Mouse (Mus musculus): Measurements from ENCODE around the gene Il11ra1. TPM values are rescaled to one million over a fixed set of nuclear protein-coding genes. Genes with fewer than 3 reads are reported as not detected.

Il11ra1 gene
- polyA plus RNA-seq, 1 experiment from 2014 or later: 73.7 TPM

- Histone ChIP-seq H3K4me3 (ENCODE audit: low read depth, low read length) (no peak overlapping the region), H3K9me3 (ENCODE audit: control insufficient read depth, low read length) (no peaks in the 10 kb centered on the region), H3K9ac (ENCODE audit: low read length) (no peak overlapping the region), H3K36me3 (ENCODE audit: control insufficient read depth, insufficient read depth, low read length) (peaks cover 12% of the 10 kb centered on the region), H3K27ac (replicated peaks) (no peak overlapping the region), H3K4me1 (replicated peaks; ENCODE audit: control insufficient read depth, insufficient read depth) (peaks cover 8% of the 10 kb centered on the region), H3K27me3 (ENCODE audit: control insufficient read depth, insufficient read depth, low read length) (no peaks in the 10 kb centered on the region), H3K4me2 (replicated peaks; ENCODE audit: low read depth) (no peak overlapping the region)
- WGBS: 83% methylated on average over 5 of the region's 5 CpGs
- ATAC-seq (ENCODE audit: low FRiP score, low TSS enrichment): no peak
- TF ChIP-seq EP300 (optimal IDR thresholded peaks at IDR 0.05): no peak
- peak; percentile 74 for TF ChIP-seq CTCF (IDR thresholded peaks at IDR 0.05; ENCODE audit: low read depth)
- DNase-seq (ENCODE audit: low spot score): no peak
Observed at GRCm38 (mm10) chr4:41715596-41715995, 15.8 kb downstream of the Il11ra1 start.

GRCm38 (mm10) chr4:41716834-41717233 lies 17.0 kb downstream of the Il11ra1 start:
- ATAC-seq (ENCODE audit: low FRiP score, low TSS enrichment) (no peak), DNase-seq (ENCODE audit: low spot score) (no peak)
- TF ChIP-seq CTCF (IDR thresholded peaks at IDR 0.05; ENCODE audit: low read depth) (no peak), EP300 (optimal IDR thresholded peaks at IDR 0.05) (no peak)
- Histone ChIP-seq H3K27me3 (ENCODE audit: control insufficient read depth, insufficient read depth, low read length) (no peaks in the 10 kb centered on the region), H3K9ac (ENCODE audit: low read length) (no peak overlapping the region; the same call in 1 of the 2 replicates), H3K36me3 (ENCODE audit: control insufficient read depth, insufficient read depth, low read length) (peaks cover 12% of the 10 kb centered on the region), H3K27ac (replicated peaks) (no peak overlapping the region), H3K9me3 (ENCODE audit: control insufficient read depth, low read length) (no peaks in the 10 kb centered on the region), H3K4me1 (replicated peaks; ENCODE audit: control insufficient read depth, insufficient read depth) (peaks cover 7% of the 10 kb centered on the region), H3K4me3 (ENCODE audit: low read depth, low read length) (no peak overlapping the region), H3K4me2 (replicated peaks; ENCODE audit: low read depth) (no peak overlapping the region)
- 63% methylated on average over 6 of the region's 6 CpGs for WGBS

GRCm38 (mm10) chr4:41722918-41723351 lies 23.1 kb downstream of the Il11ra1 start, which contains the start of gene Dctn3:
Dctn3 (minus strand) TSS chr4:41723170.
- ATAC-seq (ENCODE audit: low FRiP score, low TSS enrichment) (peak; percentile 97), DNase-seq (ENCODE audit: low spot score) (peak; percentile 88)
- TF ChIP-seq EP300 (optimal IDR thresholded peaks at IDR 0.05) (no peak), CTCF (IDR thresholded peaks at IDR 0.05; ENCODE audit: low read depth) (no peak)
- Histone ChIP-seq H3K4me3 (ENCODE audit: low read depth, low read length) (peak within 1 kb of the TSS; percentile 89), H3K36me3 (ENCODE audit: control insufficient read depth, insufficient read depth, low read length) (peaks cover 9% of the 10 kb centered on the region; the same call in 1 of the 2 replicates), H3K27me3 (ENCODE audit: control insufficient read depth, insufficient read depth, low read length) (peaks cover 7% of the 10 kb centered on the region), H3K4me2 (replicated peaks; ENCODE audit: low read depth) (peak within 1 kb of the TSS; percentile 84), H3K4me1 (replicated peaks; ENCODE audit: control insufficient read depth, insufficient read depth) (no peaks in the 10 kb centered on the region; the same call in 1 of the 2 replicates), H3K27ac (replicated peaks) (no peak within 1 kb of the TSS), H3K9ac (ENCODE audit: low read length) (peak within 1 kb of the TSS; percentile 89), H3K9me3 (ENCODE audit: control insufficient read depth, low read length) (no peaks in the 10 kb centered on the region)
- under 1% methylated on average over 27 of the region's 27 CpGs for WGBS

GRCm38 (mm10) chr4:41726826-41727621 lies 27.2 kb downstream of the Il11ra1 start:
- Histone ChIP-seq H3K4me3 (ENCODE audit: low read depth, low read length) (no peak overlapping the region), H3K27ac (replicated peaks) (no peak overlapping the region), H3K27me3 (ENCODE audit: control insufficient read depth, insufficient read depth, low read length) (peaks cover 16% of the 10 kb centered on the region), H3K9ac (ENCODE audit: low read length) (no peak overlapping the region), H3K9me3 (ENCODE audit: control insufficient read depth, low read length) (no peaks in the 10 kb centered on the region), H3K4me2 (replicated peaks; ENCODE audit: low read depth) (no peak overlapping the region), H3K4me1 (replicated peaks; ENCODE audit: control insufficient read depth, insufficient read depth) (no peaks in the 10 kb centered on the region), H3K36me3 (ENCODE audit: control insufficient read depth, insufficient read depth, low read length) (no peaks in the 10 kb centered on the region)
- TF ChIP-seq CTCF (IDR thresholded peaks at IDR 0.05; ENCODE audit: low read depth): no peak
- no peak for TF ChIP-seq EP300 (optimal IDR thresholded peaks at IDR 0.05)
- no peak for DNase-seq (ENCODE audit: low spot score)
- ATAC-seq (ENCODE audit: low FRiP score, low TSS enrichment): no peak
- 21% methylated on average over 20 of the region's 20 CpGs for WGBS

- Histone ChIP-seq H3K36me3 (ENCODE audit: control insufficient read depth, insufficient read depth, low read length) (no peaks in the 10 kb centered on the region), H3K9me3 (ENCODE audit: control insufficient read depth, low read length) (no peaks in the 10 kb centered on the region), H3K4me3 (ENCODE audit: low read depth, low read length) (peak within 1 kb of the TSS; percentile 32), H3K4me1 (replicated peaks; ENCODE audit: control insufficient read depth, insufficient read depth) (no peaks in the 10 kb centered on the region), H3K27me3 (ENCODE audit: control insufficient read depth, insufficient read depth, low read length) (peaks cover 11% of the 10 kb centered on the region), H3K9ac (ENCODE audit: low read length) (0 out of 2 replicates have a peak within 1 kb of the TSS, but pooled peaks have one; percentile 35), H3K27ac (replicated peaks) (no peak within 1 kb of the TSS), H3K4me2 (replicated peaks; ENCODE audit: low read depth) (peak within 1 kb of the TSS; percentile 60)
- no peak for TF ChIP-seq EP300 (optimal IDR thresholded peaks at IDR 0.05)
- TF ChIP-seq CTCF (IDR thresholded peaks at IDR 0.05; ENCODE audit: low read depth): no peak
- no peak for DNase-seq (ENCODE audit: low spot score)
- WGBS: 1% methylated on average over 43 of the region's 50 CpGs
- ATAC-seq (ENCODE audit: low FRiP score, low TSS enrichment): peak; percentile 35
Observed at GRCm38 (mm10) chr4:41731052-41731765, 31.4 kb downstream of the Il11ra1 start, which contains the start of gene Arid3c. Arid3c (minus strand) TSS chr4:41731142.
